Mouse (Mus musculus) limb, embryonic 13.5 days (tissue): ENCODE data around the gene Ccnk. TPM values are rescaled to one million over a fixed set of nuclear protein-coding genes. Genes with fewer than 3 reads are reported as not detected.

Source experiments
- ATAC-seq: fragments of 200-750 bp; cut with Nextera tagmentation; 2 replicates; pipeline ENCODE4 v1.8.0; 2017; ENCODE audit warnings: low read depth, moderate number of reproducible peaks, moderate TSS enrichment; ENCODE audit not compliant: low FRiP score
- H3K27ac ChIP-seq: fragments of 300-500 bp; sonication (generic); 2 replicates; pipeline ENCODE4 v1.5.1; 2015; ENCODE audit warnings: inconsistent platforms, mild to moderate bottlenecking, moderate library complexity
- H3K27me3 ChIP-seq: fragments of 300-500 bp; sonication (generic); 2 replicates; pipeline ENCODE4 v1.6.1; 2015; ENCODE audit warnings: mild to moderate bottlenecking, inconsistent platforms
- H3K36me3 ChIP-seq: fragments of 300-500 bp; sonication (generic); 2 replicates; pipeline ENCODE4 v1.6.1; 2015; ENCODE audit warnings: inconsistent platforms, mild to moderate bottlenecking, moderate library complexity
- H3K4me1 ChIP-seq: fragments of 300-500 bp; sonication (generic); 2 replicates; pipeline ENCODE4 v1.6.1; 2015; ENCODE audit warnings: inconsistent platforms
- H3K4me2 ChIP-seq: fragments of 300-500 bp; sonication (generic); replicated peaks from 2 replicates; pipeline ENCODE4 v1.6.1; 2015; ENCODE audit warnings: inconsistent platforms, mild to moderate bottlenecking, moderate library complexity
- H3K4me3 ChIP-seq: fragments of 300-500 bp; sonication (generic); 2 replicates; pipeline ENCODE4 v1.5.1; 2015; ENCODE audit warnings: moderate library complexity, mild to moderate bottlenecking, inconsistent platforms
- H3K9ac ChIP-seq: fragments of 300-500 bp; sonication (generic); 2 replicates; pipeline ENCODE4 v1.6.1; 2015; ENCODE audit warnings: mild to moderate bottlenecking, inconsistent platforms
- H3K9me3 ChIP-seq: fragments of 300-500 bp; sonication (generic); 2 replicates; pipeline ENCODE4 v1.6.1; 2016; ENCODE audit warnings: inconsistent platforms
- WGBS: fragments of 180-500 bp; shearing (Covaris S2); methylation state at CpG from one replicate; pipeline ENCODE4 v1.1.7; 2015; 5-methylcytosine and 5-hydroxymethylcytosine counted together
- polyA plus RNA-seq: library from polyadenylated mRNA; unstranded; fragments of >200 nt; fragmentation: Nextera tagmentation; extraction: Ambion mirVana; gene quantifications from 2 replicates; pipeline ENCODE4 v1.2.1, GENCODE M21; 2015

The Ccnk gene
- polyA plus RNA-seq, 1 experiment from 2014 or later = 4.4 TPM

GRCm38 (mm10) chr12:108216611-108217370, 37.4 kb downstream of the Ccnk start:
- WGBS = 72% methylated on average over 11 of the region's 11 CpGs
- no peak for ATAC-seq
- Histone ChIP-seq H3K36me3 (no peaks in the 10 kb centered on the region), H3K9ac (no peak overlapping the region), H3K4me2 (no peak overlapping the region), H3K27ac (no peak overlapping the region), H3K4me3 (no peak overlapping the region), H3K27me3 (no peaks in the 10 kb centered on the region; the same call in 1 of the 2 replicates), H3K4me1 (peaks cover 92% of the 10 kb centered on the region), H3K9me3 (no peaks in the 10 kb centered on the region)

DNA sequence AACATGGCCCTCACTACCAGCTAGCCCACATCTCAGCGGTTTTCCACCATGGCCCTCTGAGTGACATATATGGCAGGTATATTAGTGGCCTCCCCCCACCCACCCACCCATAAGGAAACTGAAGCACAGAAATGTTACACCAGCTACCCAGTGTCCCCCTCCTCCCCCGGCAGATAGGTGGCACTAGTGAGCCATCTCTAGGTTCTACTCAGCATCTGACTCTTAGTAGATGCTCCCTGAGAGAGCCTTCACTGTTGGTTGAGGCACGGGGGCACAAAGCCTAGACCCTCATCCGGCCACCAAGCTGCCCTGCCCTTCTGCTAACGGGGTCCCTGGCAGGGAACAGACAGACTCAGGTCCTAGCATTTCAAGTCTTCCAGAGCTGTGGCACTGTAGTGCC, 38.2 kb downstream of the Ccnk start:
- H3K4me2 ChIP-seq = no peak overlapping the region
- 73% methylated on average over 5 of the region's 5 CpGs for WGBS
- peaks cover 84% of the 10 kb centered on the region for H3K4me1 ChIP-seq
- H3K9me3 ChIP-seq = no peaks in the 10 kb centered on the region
- H3K27me3 ChIP-seq = no peaks in the 10 kb centered on the region; the same call in 1 of the 2 replicates
- H3K36me3 ChIP-seq = no peaks in the 10 kb centered on the region
- no peak for ATAC-seq
- no peak overlapping the region for H3K4me3 ChIP-seq
- no peak overlapping the region for H3K9ac ChIP-seq
- H3K27ac ChIP-seq = no peak overlapping the region

DNA sequence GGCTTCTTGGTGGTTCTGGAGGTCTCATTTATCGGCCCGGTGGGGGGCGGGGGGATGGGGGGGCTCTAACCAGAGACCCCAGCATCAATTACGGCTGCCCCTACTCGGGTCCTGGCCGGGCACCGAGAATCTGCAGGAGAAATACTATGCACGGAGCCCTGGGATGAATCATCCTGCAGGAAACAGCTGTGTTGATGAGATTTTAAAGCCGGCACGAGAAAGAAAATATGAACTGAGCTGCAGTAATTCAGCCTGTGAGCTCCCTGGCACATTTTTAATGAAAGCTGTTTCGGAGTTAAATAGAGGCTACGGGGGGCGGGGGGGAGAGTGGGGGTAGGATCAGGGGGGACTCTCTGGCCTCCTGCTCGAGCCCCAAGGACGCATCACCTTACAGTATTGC, 39.8 kb downstream of the Ccnk start:
- H3K27ac ChIP-seq = peak overlapping the region; percentile 90
- 13% methylated on average over 15 of the region's 15 CpGs for WGBS
- peak; percentile 10; the same call in 1 of the 2 replicates for ATAC-seq

DNA sequence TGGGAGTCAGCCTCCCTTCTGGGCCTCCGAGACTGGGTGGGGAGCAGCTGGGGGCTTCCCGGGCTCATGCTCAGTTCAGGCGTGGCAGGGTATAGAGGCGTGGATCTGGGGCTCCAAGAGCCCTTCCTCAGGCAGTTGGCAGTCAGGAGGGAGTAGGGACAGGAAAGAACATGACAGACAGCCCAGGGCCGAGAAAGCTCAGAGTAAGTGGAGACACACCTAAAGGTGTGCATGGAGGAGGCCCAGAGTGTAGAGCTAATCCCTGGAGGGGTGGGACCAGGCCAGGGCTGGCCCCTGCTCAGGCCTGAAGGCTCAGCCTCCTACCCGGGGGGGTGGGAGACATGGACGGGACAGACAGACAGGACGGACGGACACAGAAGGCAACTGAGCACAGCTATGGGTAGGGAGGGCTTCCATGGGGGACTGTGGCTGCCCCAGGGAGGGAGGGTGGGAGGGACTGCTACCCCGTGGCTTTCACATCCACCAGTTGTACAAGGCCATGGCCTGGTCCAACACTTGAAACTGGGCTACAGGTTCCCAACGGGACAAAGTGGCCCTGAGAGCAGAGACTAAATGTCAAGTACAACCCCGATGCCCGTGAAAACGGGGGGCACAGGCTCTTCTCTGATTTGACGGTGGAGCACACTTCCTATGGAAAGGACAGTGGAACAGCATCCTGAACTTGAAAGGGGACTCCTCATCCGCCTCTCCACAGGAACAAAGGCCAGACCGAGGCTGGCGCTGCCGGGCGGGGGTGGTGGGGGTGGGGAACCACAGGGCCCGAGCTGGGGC, 40.6 kb downstream of the Ccnk start:
- Histone ChIP-seq H3K9ac (peak overlapping the region; percentile 45), H3K27me3 (no peaks in the 10 kb centered on the region; the same call in 1 of the 2 replicates), H3K4me3 (peak overlapping the region; percentile 7; the same call in 1 of the 2 replicates), H3K4me2 (peak overlapping the region; percentile 55), H3K4me1 (peaks cover 79% of the 10 kb centered on the region), H3K27ac (peak overlapping the region; percentile 90), H3K9me3 (no peaks in the 10 kb centered on the region), H3K36me3 (no peaks in the 10 kb centered on the region)
- 76% methylated on average over 19 of the region's 21 CpGs for WGBS
- 0 out of 2 replicates have a peak, but pooled peaks have one; percentile 4 for ATAC-seq

More for the DNA sequence above, 39.8 kb downstream of the Ccnk start:
- peak overlapping the region; percentile 55 for H3K4me2 ChIP-seq
- peak overlapping the region; percentile 7; the same call in 1 of the 2 replicates for H3K4me3 ChIP-seq
- peak overlapping the region; percentile 51 for H3K9ac ChIP-seq
- no peaks in the 10 kb centered on the region for H3K9me3 ChIP-seq
- no peaks in the 10 kb centered on the region; the same call in 1 of the 2 replicates for H3K27me3 ChIP-seq
- H3K4me1 ChIP-seq = peaks cover 79% of the 10 kb centered on the region
- H3K36me3 ChIP-seq = no peaks in the 10 kb centered on the region

GRCm38 (mm10) chr12:108220621-108221020, 41.2 kb downstream of the Ccnk start:
- H3K4me1 ChIP-seq = peaks cover 82% of the 10 kb centered on the region
- WGBS = 79% methylated on average over 12 of the region's 12 CpGs
- no peak overlapping the region for H3K4me3 ChIP-seq
- no peak overlapping the region for H3K9ac ChIP-seq
- no peak overlapping the region; the same call in 1 of the 2 replicates for H3K27ac ChIP-seq
- H3K4me2 ChIP-seq = no peak overlapping the region
- no peak for ATAC-seq
- H3K36me3 ChIP-seq = no peaks in the 10 kb centered on the region
- H3K9me3 ChIP-seq = no peaks in the 10 kb centered on the region
- H3K27me3 ChIP-seq = no peaks in the 10 kb centered on the region; the same call in 1 of the 2 replicates

- no peaks in the 10 kb centered on the region; the same call in 1 of the 2 replicates for H3K27me3 ChIP-seq
- no peak overlapping the region for H3K27ac ChIP-seq
- H3K9ac ChIP-seq = peak overlapping the region; percentile 1; the same call in 1 of the 2 replicates
- 52% methylated on average over 10 of the region's 10 CpGs for WGBS
- no peak overlapping the region for H3K4me2 ChIP-seq
- no peaks in the 10 kb centered on the region for H3K36me3 ChIP-seq
- no peaks in the 10 kb centered on the region for H3K9me3 ChIP-seq
- ATAC-seq = no peak
- peaks cover 86% of the 10 kb centered on the region for H3K4me1 ChIP-seq
- no peak overlapping the region for H3K4me3 ChIP-seq
Observed at GRCm38 (mm10) chr12:108221206-108221605, 41.8 kb downstream of the Ccnk start.

- H3K9me3 ChIP-seq = no peaks in the 10 kb centered on the region
- no peak overlapping the region for H3K27ac ChIP-seq
- H3K36me3 ChIP-seq = no peaks in the 10 kb centered on the region
- H3K27me3 ChIP-seq = no peaks in the 10 kb centered on the region; the same call in 1 of the 2 replicates
- no peak overlapping the region for H3K4me2 ChIP-seq
- peaks cover 86% of the 10 kb centered on the region for H3K4me1 ChIP-seq
- no peak overlapping the region for H3K4me3 ChIP-seq
- H3K9ac ChIP-seq = peak overlapping the region; percentile 1; the same call in 1 of the 2 replicates
- 91% methylated on average over 7 of the region's 7 CpGs for WGBS
- no peak for ATAC-seq
Observed at GRCm38 (mm10) chr12:108221712-108222111, 42.3 kb downstream of the Ccnk start.

GRCm38 (mm10) chr12:108223357-108223756, 44.0 kb downstream of the Ccnk start:
- H3K9ac ChIP-seq = no peak overlapping the region; the same call in 1 of the 2 replicates
- peaks cover 71% of the 10 kb centered on the region for H3K4me1 ChIP-seq
- no peaks in the 10 kb centered on the region for H3K36me3 ChIP-seq
- no peak overlapping the region for H3K4me2 ChIP-seq
- 48% methylated on average over 8 of the region's 8 CpGs for WGBS
- no peaks in the 10 kb centered on the region for H3K27me3 ChIP-seq
- H3K4me3 ChIP-seq = no peak overlapping the region
- no peak overlapping the region for H3K27ac ChIP-seq
- ATAC-seq = no peak
- H3K9me3 ChIP-seq = no peaks in the 10 kb centered on the region

- Histone ChIP-seq H3K4me1 (peaks cover 57% of the 10 kb centered on the region), H3K36me3 (no peaks in the 10 kb centered on the region), H3K4me3 (no peak overlapping the region), H3K27ac (no peak overlapping the region), H3K27me3 (no peaks in the 10 kb centered on the region), H3K9ac (no peak overlapping the region), H3K9me3 (no peaks in the 10 kb centered on the region), H3K4me2 (no peak overlapping the region)
- 70% methylated on average over 7 of the region's 7 CpGs for WGBS
- no peak for ATAC-seq
Observed at GRCm38 (mm10) chr12:108225781-108226180, 46.4 kb downstream of the Ccnk start.

DNA sequence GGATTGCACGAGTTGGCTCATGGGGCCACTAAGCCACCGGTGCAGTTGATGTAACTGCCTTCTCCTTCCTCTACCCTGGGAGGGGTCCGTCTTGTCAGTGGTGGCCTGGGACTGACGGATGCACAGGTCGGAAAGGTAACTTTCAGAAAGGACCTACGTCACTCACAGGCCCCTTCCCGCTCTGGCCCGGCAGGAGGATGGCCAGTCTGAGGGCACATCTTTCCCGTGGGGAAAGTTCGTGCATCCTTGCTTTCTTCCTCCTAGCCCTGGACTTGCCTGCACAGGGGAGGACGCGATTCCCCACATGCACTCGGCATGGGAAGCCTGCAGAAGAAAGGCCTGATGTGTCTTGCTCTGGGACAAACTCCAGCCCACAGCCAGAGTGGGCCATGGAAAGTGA, 46.8 kb downstream of the Ccnk start:
- Histone ChIP-seq H3K9me3 (no peaks in the 10 kb centered on the region), H3K36me3 (no peaks in the 10 kb centered on the region), H3K4me3 (no peak overlapping the region), H3K27ac (no peak overlapping the region), H3K9ac (peak overlapping the region; percentile 6; the same call in 1 of the 2 replicates), H3K4me1 (peaks cover 56% of the 10 kb centered on the region), H3K27me3 (no peaks in the 10 kb centered on the region), H3K4me2 (no peak overlapping the region)
- WGBS = 75% methylated on average over 13 of the region's 13 CpGs
- no peak for ATAC-seq

- no peaks in the 10 kb centered on the region for H3K36me3 ChIP-seq
- H3K9ac ChIP-seq = no peak overlapping the region
- no peak overlapping the region for H3K4me3 ChIP-seq
- no peaks in the 10 kb centered on the region for H3K9me3 ChIP-seq
- H3K27me3 ChIP-seq = no peaks in the 10 kb centered on the region
- ATAC-seq = no peak
- WGBS = 89% methylated on average over 12 of the region's 12 CpGs
- H3K4me2 ChIP-seq = no peak overlapping the region
- peaks cover 58% of the 10 kb centered on the region for H3K4me1 ChIP-seq
- H3K27ac ChIP-seq = no peak overlapping the region
Observed at GRCm38 (mm10) chr12:108226941-108227340, 47.6 kb downstream of the Ccnk start.

- H3K9me3 ChIP-seq = no peaks in the 10 kb centered on the region
- peaks cover 60% of the 10 kb centered on the region for H3K4me1 ChIP-seq
- 83% methylated on average over 16 of the region's 16 CpGs for WGBS
- no peak overlapping the region for H3K9ac ChIP-seq
- H3K4me2 ChIP-seq = no peak overlapping the region
- no peak overlapping the region for H3K27ac ChIP-seq
- H3K36me3 ChIP-seq = no peaks in the 10 kb centered on the region
- H3K27me3 ChIP-seq = no peaks in the 10 kb centered on the region
- no peak for ATAC-seq
- H3K4me3 ChIP-seq = no peak overlapping the region
Observed at GRCm38 (mm10) chr12:108227527-108227926, 48.1 kb downstream of the Ccnk start.
